Mouse (Mus musculus) spleen, adult 2 months (tissue): Measurements from ENCODE around the gene H2-D1.

ENCODE experiments used
- CTCF ChIP-seq: fragments of 200-500 bp; IDR thresholded peaks from 2 replicates; pipeline ENCODE4 v1.5.1; 2011; ENCODE audit warnings: mild to moderate bottlenecking, inconsistent platforms; ENCODE audit not compliant: insufficient read depth, insufficient read length, insufficient replicate concordance; ENCODE audit errors: extremely low read depth
- POLR2A ChIP-seq: fragments of 200-500 bp; IDR thresholded peaks from 2 replicates; pipeline ENCODE4 v1.6.1; 2011; ENCODE audit warnings: low read depth, low read length, inconsistent platforms

DNA sequence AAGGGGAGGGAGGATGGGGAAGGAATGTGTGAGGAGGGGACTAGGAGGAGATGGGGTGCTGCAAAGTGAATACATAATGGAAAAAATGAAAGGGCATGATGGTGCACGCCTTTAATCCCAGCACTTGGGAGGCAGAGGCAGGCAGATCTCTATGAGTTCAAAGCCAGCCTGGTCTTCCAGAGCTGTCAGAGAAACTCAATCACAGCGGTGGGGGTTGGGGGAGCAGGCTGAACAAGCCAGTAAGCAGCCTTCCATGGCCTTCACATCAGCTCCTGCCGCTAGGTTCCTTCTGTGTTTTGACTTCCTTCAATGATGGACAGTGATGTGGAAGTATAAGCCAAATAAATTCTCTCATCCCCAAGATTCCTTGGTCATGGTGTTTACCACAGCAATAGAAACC lies 7.2 kb upstream of the H2-D1 start:
- TF ChIP-seq POLR2A, result no peak
- no peak for TF ChIP-seq CTCF
